Mouse (Mus musculus) embryonic facial prominence, embryonic 14.5 days (tissue): ENCODE measurements around the gene Sox5. TPM values are rescaled to one million over a fixed set of nuclear protein-coding genes. Genes with fewer than 3 reads are reported as not detected.

Source experiments
- ATAC-seq: fragments of 200-750 bp; cut with Nextera tagmentation; 2 replicates; pipeline ENCODE4 v1.8.0; 2017; ENCODE audit warnings: low read depth, moderate number of reproducible peaks, moderate TSS enrichment
- DNase-seq: peaks from one replicate; pipeline ENCODE4 v3.0.0-alpha.2; 2015; ENCODE audit warnings: low spot score
- H3K27ac ChIP-seq: fragments of 300-500 bp; sonication (generic); replicated peaks from 2 replicates; pipeline ENCODE4 v1.5.1; 2014; ENCODE audit warnings: low read depth, mild to moderate bottlenecking, low read length, moderate library complexity
- H3K27me3 ChIP-seq: fragments of 300-500 bp; sonication (generic); replicated peaks from 2 replicates; pipeline ENCODE4 v1.6.1; 2014; ENCODE audit warnings: low read length; ENCODE audit not compliant: control insufficient read depth, insufficient read depth
- H3K36me3 ChIP-seq: fragments of 300-500 bp; sonication (generic); 2 replicates; pipeline ENCODE4 v1.6.1; 2014; ENCODE audit warnings: low read length, mixed read lengths; ENCODE audit not compliant: control insufficient read depth, insufficient read depth
- H3K4me1 ChIP-seq: fragments of 300-500 bp; sonication (generic); 2 replicates; pipeline ENCODE4 v1.6.1; 2014; ENCODE audit warnings: antibody characterized with exemption, low read length; ENCODE audit not compliant: control insufficient read depth, insufficient read depth
- H3K4me2 ChIP-seq: fragments of 300-500 bp; sonication (generic); 2 replicates; pipeline ENCODE4 v1.6.1; 2014; ENCODE audit warnings: low read depth, mild to moderate bottlenecking, low read length, moderate library complexity, mixed read lengths
- H3K4me3 ChIP-seq: fragments of 300-500 bp; sonication (generic); 2 replicates; pipeline ENCODE4 v1.5.1; 2014; ENCODE audit warnings: low read depth, mild to moderate bottlenecking, low read length
- H3K9ac ChIP-seq: fragments of 300-500 bp; sonication (generic); 2 replicates; pipeline ENCODE4 v1.6.1; 2014; ENCODE audit warnings: low read depth, mild to moderate bottlenecking, low read length, moderate library complexity, mixed read lengths
- H3K9me3 ChIP-seq: fragments of 300-500 bp; sonication (generic); 2 replicates; pipeline ENCODE4 v1.6.1; 2016; ENCODE audit warnings: low read length; ENCODE audit not compliant: control insufficient read depth
- WGBS: fragments of 180-500 bp; shearing (Covaris S2); extraction: QIAGEN DNeasy Blood & Tissue Kit; methylation state at CpG from one replicate; pipeline ENCODE4 v1.1.7; 2014; 5-methylcytosine and 5-hydroxymethylcytosine counted together
- polyA plus RNA-seq: library from polyadenylated mRNA; unstranded; fragments of >200 nt; fragmentation: Nextera tagmentation; extraction: Ambion mirVana; gene quantifications from 2 replicates; pipeline ENCODE4 v1.2.1, GENCODE M21; 2014

Sox5 gene
- polyA plus RNA-seq, 1 experiment from 2014 or later = 10.8 TPM

DNA sequence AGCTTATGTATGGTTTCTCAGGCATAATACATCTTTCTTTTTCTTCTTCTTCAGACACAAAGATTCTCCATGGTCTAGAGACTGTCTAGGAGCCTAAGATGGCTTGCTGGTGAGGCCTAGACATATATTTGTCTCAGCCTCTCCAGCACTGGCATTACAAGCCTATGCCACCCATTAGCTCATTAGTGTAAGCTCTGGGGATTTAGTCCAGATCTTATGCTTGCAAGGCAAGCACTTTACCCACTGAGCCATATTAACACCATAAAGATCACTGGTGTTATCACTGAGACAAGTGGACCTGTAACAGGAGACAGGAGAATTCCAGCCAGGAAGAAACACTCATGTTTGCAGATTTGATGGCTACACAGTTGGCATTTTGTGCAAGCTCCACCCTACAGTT lies 472.6 kb downstream of the Sox5 start:
- H3K9me3 ChIP-seq = no peaks in the 10 kb centered on the region
- peaks cover 10% of the 10 kb centered on the region for H3K4me1 ChIP-seq
- DNase-seq (no peak), ATAC-seq (no peak)
- no peak overlapping the region for H3K27ac ChIP-seq
- no peaks in the 10 kb centered on the region for H3K27me3 ChIP-seq
- no peak overlapping the region for H3K4me2 ChIP-seq
- H3K4me3 ChIP-seq = no peak overlapping the region
- no peak overlapping the region for H3K9ac ChIP-seq
- no peaks in the 10 kb centered on the region for H3K36me3 ChIP-seq

DNA sequence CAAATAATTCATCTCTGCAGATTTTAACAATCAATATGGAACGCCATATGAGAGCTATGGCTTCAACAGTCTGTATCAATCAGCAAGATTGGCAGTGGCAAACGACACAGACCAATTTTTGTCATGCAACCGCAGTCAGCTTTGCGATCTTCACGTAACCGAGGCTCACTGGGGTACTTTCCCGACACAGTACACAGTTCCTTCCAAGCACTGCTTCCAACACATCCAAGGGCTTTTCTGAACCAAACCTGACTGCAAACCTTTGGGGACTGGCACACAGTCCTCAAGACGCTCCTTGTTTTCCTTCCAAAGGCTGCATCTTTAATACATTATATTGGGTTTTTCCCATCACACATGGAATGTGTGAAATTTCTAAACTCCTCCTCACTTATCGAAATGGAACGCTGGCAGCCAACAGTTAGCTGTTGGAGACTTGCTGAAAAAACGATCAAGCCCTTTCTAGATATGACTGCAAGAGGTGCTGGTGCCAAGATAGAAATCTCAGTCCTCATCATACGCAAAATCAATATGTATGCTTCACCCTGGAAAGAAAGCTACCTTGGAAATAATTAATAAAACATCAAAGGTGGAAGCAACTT lies 474.1 kb downstream of the Sox5 start:
- no peak overlapping the region for H3K9ac ChIP-seq

GRCm38 (mm10) chr6:144302823-144303222 lies 479.0 kb downstream of the Sox5 start:
- 0 out of 2 replicates have a peak, but pooled peaks cover 3% of the 10 kb centered on the region for H3K27me3 ChIP-seq
- H3K4me2 ChIP-seq = no peak overlapping the region
- 72% methylated on average over 6 of the region's 6 CpGs for WGBS
- no peaks in the 10 kb centered on the region for H3K36me3 ChIP-seq
- no peak overlapping the region for H3K4me3 ChIP-seq
- H3K27ac ChIP-seq = no peak overlapping the region
- no peak for DNase-seq
- H3K9me3 ChIP-seq = no peaks in the 10 kb centered on the region
- H3K4me1 ChIP-seq = no peaks in the 10 kb centered on the region
- no peak overlapping the region for H3K9ac ChIP-seq
- no peak for ATAC-seq

More for the DNA sequence above, 474.1 kb downstream of the Sox5 start:
- ATAC-seq = no peak
- Histone ChIP-seq H3K4me1 (peaks cover 5% of the 10 kb centered on the region; the same call in 1 of the 2 replicates), H3K27me3 (no peaks in the 10 kb centered on the region), H3K4me3 (no peak overlapping the region), H3K27ac (no peak overlapping the region), H3K36me3 (no peaks in the 10 kb centered on the region), H3K4me2 (no peak overlapping the region), H3K9me3 (no peaks in the 10 kb centered on the region)
- 87% methylated on average over 12 of the region's 12 CpGs for WGBS
- DNase-seq = no peak

DNA sequence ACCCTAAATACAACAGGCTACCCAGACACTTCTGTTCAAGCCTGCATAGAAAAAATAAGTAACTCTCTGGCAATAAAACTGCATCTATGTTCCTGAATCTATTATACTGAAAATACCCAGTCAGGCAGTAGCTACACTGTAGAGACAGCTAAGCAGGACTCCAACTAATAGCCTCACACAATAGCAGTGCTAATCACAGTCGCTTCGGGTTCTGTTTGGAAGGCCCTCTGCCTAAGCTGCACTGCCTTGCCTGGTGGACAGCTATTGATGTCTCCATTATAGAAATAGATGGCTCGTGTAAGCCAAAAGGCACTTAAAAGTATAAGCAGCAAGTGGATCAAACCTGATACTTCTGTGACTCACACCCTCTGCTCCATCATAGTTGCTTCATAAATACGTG lies 480.7 kb downstream of the Sox5 start:
- WGBS = 71% methylated on average over 4 of the region's 4 CpGs

DNA sequence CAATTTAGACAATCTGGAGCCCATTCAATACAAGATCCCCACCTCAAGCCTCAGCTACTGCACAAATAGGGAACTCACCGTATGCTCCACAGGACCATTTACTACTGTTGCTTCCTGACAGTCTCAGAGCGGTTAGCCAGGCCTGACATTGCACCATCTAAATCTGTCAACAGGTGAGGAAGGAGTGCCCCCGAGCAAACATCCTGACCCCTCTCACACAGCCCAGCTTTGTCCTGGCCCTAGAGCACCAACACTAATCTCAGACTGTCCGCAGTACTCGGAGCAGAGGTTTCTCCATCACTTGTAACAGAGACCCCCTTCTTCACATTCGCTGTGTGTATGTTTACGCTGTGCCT lies 482.3 kb downstream of the Sox5 start:
- no peak for DNase-seq
- WGBS = 48% methylated on average over 7 of the region's 7 CpGs
- Histone ChIP-seq H3K9ac (no peak overlapping the region), H3K36me3 (0 out of 2 replicates have a peak, but pooled peaks cover 3% of the 10 kb centered on the region), H3K27me3 (0 out of 2 replicates have a peak, but pooled peaks cover 3% of the 10 kb centered on the region), H3K9me3 (peaks cover 13% of the 10 kb centered on the region), H3K27ac (no peak overlapping the region), H3K4me2 (peak overlapping the region; percentile 29; the same call in 1 of the 2 replicates), H3K4me3 (no peak overlapping the region), H3K4me1 (no peaks in the 10 kb centered on the region)
- ATAC-seq = no peak

More for the DNA sequence above, 480.7 kb downstream of the Sox5 start:
- Histone ChIP-seq H3K4me1 (no peaks in the 10 kb centered on the region), H3K27me3 (0 out of 2 replicates have a peak, but pooled peaks cover 3% of the 10 kb centered on the region), H3K9me3 (no peaks in the 10 kb centered on the region), H3K36me3 (no peaks in the 10 kb centered on the region), H3K4me2 (no peak overlapping the region), H3K4me3 (no peak overlapping the region), H3K27ac (no peak overlapping the region), H3K9ac (no peak overlapping the region)
- no peak for ATAC-seq
- DNase-seq = no peak

GRCm38 (mm10) chr6:144298641-144299502 lies 482.9 kb downstream of the Sox5 start:
- no peak overlapping the region for H3K27ac ChIP-seq
- H3K9me3 ChIP-seq = peaks cover 13% of the 10 kb centered on the region
- H3K4me1 ChIP-seq = no peaks in the 10 kb centered on the region
- DNase-seq (peak; percentile 43), ATAC-seq (no peak)
- WGBS = 51% methylated on average over 23 of the region's 23 CpGs
- H3K4me3 ChIP-seq = no peak overlapping the region
- H3K4me2 ChIP-seq = peak overlapping the region; percentile 29; the same call in 1 of the 2 replicates
- no peak overlapping the region for H3K9ac ChIP-seq
- 0 out of 2 replicates have a peak, but pooled peaks cover 3% of the 10 kb centered on the region for H3K36me3 ChIP-seq
- 0 out of 2 replicates have a peak, but pooled peaks cover 3% of the 10 kb centered on the region for H3K27me3 ChIP-seq

DNA sequence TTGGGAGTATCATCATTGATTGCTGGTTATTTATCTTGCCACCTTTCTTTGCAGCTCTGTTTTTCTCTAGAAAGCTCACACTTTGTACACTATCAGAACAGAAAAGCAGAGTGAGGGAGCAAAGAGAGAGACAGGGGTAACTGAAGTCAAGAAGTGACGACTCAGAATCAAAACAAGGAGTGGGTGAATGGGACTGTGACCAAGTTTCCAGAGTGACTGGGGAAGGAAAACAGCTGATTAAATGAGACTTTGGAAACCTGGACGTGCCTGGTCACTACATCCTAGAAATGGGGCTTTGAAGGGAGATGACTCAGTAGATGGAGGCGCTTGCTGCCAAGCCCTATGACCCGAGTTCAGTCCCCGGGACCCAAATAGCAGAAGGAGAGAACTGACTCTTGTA lies 483.9 kb downstream of the Sox5 start:
- no peaks in the 10 kb centered on the region for H3K4me1 ChIP-seq
- WGBS = 82% methylated on average over 5 of the region's 5 CpGs
- H3K4me2 ChIP-seq = no peak overlapping the region
- peaks cover 13% of the 10 kb centered on the region for H3K9me3 ChIP-seq
- no peak overlapping the region for H3K9ac ChIP-seq
- DNase-seq (no peak), ATAC-seq (no peak)
- H3K27me3 ChIP-seq = 0 out of 2 replicates have a peak, but pooled peaks cover 3% of the 10 kb centered on the region
- H3K4me3 ChIP-seq = no peak overlapping the region
- 0 out of 2 replicates have a peak, but pooled peaks cover 3% of the 10 kb centered on the region for H3K36me3 ChIP-seq
- no peak overlapping the region for H3K27ac ChIP-seq

DNA sequence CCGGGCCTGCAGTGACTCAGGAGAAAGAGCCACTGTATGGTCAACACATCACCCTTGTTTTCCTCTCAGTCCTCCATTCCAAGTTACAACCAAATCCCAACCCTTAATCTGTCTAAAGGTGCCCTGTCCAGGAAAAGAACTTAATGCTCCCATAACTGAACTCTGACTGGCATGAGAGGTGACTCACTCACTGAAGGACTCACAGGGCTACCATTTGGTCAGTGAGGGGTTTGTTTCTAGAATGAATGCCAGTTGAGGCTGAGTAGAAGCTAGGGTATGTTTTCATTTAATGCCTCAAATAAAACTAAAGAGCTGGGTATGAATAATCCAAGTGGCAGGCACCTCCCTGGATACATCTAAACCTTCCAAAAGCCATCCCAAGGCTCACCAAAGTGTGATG lies 484.6 kb downstream of the Sox5 start:
- no peak for DNase-seq
- ATAC-seq = no peak
- H3K9ac ChIP-seq = no peak overlapping the region
- peaks cover 13% of the 10 kb centered on the region for H3K9me3 ChIP-seq
- H3K27ac ChIP-seq = no peak overlapping the region
- H3K36me3 ChIP-seq = 0 out of 2 replicates have a peak, but pooled peaks cover 3% of the 10 kb centered on the region
- no peaks in the 10 kb centered on the region for H3K4me1 ChIP-seq
- 0 out of 2 replicates have a peak, but pooled peaks cover 3% of the 10 kb centered on the region for H3K27me3 ChIP-seq
- WGBS = 71% methylated on average over 1 of the region's 1 CpGs
- H3K4me2 ChIP-seq = no peak overlapping the region
- no peak overlapping the region for H3K4me3 ChIP-seq
